Mouse (Mus musculus) kidney, postnatal 0 days (tissue): ENCODE results near the gene Camk2d. TPM values are rescaled to one million over a fixed set of nuclear protein-coding genes. Genes with fewer than 3 reads are reported as not detected.
A peak's percentile ranks its signal among the peaks of the same experiment; 100 is the strongest.

Source experiments
- ATAC-seq: fragments of 200-750 bp; cut with Nextera tagmentation; replicated peaks from 2 replicates; pipeline ENCODE4 v1.8.0; 2017; ENCODE audit warnings: low read depth, moderate number of reproducible peaks, moderate TSS enrichment, moderate library complexity; ENCODE audit not compliant: low FRiP score
- DNase-seq: peaks from one replicate; pipeline ENCODE4 v3.0.0-alpha.2; 2016; ENCODE audit warnings: low spot score
- H3K27ac ChIP-seq: fragments of 300-500 bp; sonication (generic); 2 replicates; pipeline ENCODE4 v1.5.1; 2014; ENCODE audit warnings: mild to moderate bottlenecking
- H3K27me3 ChIP-seq: fragments of 300-500 bp; sonication (generic); 2 replicates; pipeline ENCODE4 v1.6.1; 2014; ENCODE audit warnings: low read length, mixed read lengths; ENCODE audit not compliant: insufficient read depth
- H3K36me3 ChIP-seq: fragments of 300-500 bp; sonication (generic); 2 replicates; pipeline ENCODE4 v1.6.1; 2014; ENCODE audit warnings: low read length, mixed read lengths; ENCODE audit not compliant: insufficient read depth
- H3K4me1 ChIP-seq: fragments of 300-500 bp; sonication (generic); replicated peaks from 2 replicates; pipeline ENCODE4 v1.6.1; 2014; ENCODE audit warnings: antibody characterized with exemption, low read length, mixed read lengths; ENCODE audit not compliant: insufficient read depth
- H3K4me2 ChIP-seq: fragments of 300-500 bp; sonication (generic); 2 replicates; pipeline ENCODE4 v1.6.1; 2014; ENCODE audit warnings: mild to moderate bottlenecking, low read length, moderate library complexity, mixed read lengths
- H3K4me3 ChIP-seq: fragments of 300-500 bp; sonication (generic); replicated peaks from 2 replicates; pipeline ENCODE4 v1.5.1; 2014; ENCODE audit warnings: low read depth, low read length
- H3K9ac ChIP-seq: fragments of 300-500 bp; sonication (generic); 2 replicates; pipeline ENCODE4 v1.6.1; 2014; ENCODE audit warnings: low read depth, low read length
- H3K9me3 ChIP-seq: fragments of 300-500 bp; sonication (generic); replicated peaks from 2 replicates; pipeline ENCODE4 v1.6.1; 2016; ENCODE audit warnings: low read length, inconsistent platforms, mixed read lengths
- CTCF ChIP-seq: IDR thresholded peaks from 2 replicates; pipeline ENCODE4 v1.5.1; 2016; ENCODE audit warnings: antibody characterized with exemption, low read depth, mild to moderate bottlenecking, moderate library complexity
- WGBS: fragments of 180-500 bp; shearing (Covaris S2); extraction: QIAGEN DNeasy Blood & Tissue Kit; methylation state at CpG from one replicate; pipeline ENCODE4 v1.1.7; 2014; 5-methylcytosine and 5-hydroxymethylcytosine counted together
- polyA plus RNA-seq: library from polyadenylated mRNA; unstranded; fragments of >200 nt; fragmentation: Nextera tagmentation; extraction: Ambion mirVana; gene quantifications from 2 replicates; pipeline ENCODE4 v1.2.1, GENCODE M21; 2015

The Camk2d gene
- polyA plus RNA-seq, 1 experiment from 2014 or later, result 28.3 TPM

GRCm38 (mm10) chr3:126752978-126753377, 156.9 kb downstream of the Camk2d start:
- TF ChIP-seq CTCF, result no peak
- no peaks in the 10 kb centered on the region for H3K36me3 ChIP-seq
- H3K4me3 ChIP-seq, result no peak overlapping the region
- DNase-seq, result no peak
- no peaks in the 10 kb centered on the region for H3K9me3 ChIP-seq
- WGBS, result 87% methylated on average over 6 of the region's 6 CpGs
- no peak overlapping the region for H3K9ac ChIP-seq
- ATAC-seq, result no peak
- no peaks in the 10 kb centered on the region for H3K4me1 ChIP-seq
- no peak overlapping the region for H3K27ac ChIP-seq
- no peak overlapping the region for H3K4me2 ChIP-seq
- no peaks in the 10 kb centered on the region for H3K27me3 ChIP-seq

- WGBS, result 77% methylated on average over 1 of the region's 1 CpGs
- no peaks in the 10 kb centered on the region for H3K27me3 ChIP-seq
- H3K9ac ChIP-seq, result no peak overlapping the region
- ATAC-seq (no peak), DNase-seq (no peak)
- no peaks in the 10 kb centered on the region for H3K36me3 ChIP-seq
- no peak overlapping the region for H3K4me2 ChIP-seq
- no peak for TF ChIP-seq CTCF
- H3K4me1 ChIP-seq, result no peaks in the 10 kb centered on the region
- H3K27ac ChIP-seq, result no peak overlapping the region
- no peaks in the 10 kb centered on the region for H3K9me3 ChIP-seq
- no peak overlapping the region for H3K4me3 ChIP-seq
These were observed 162.3 kb downstream of the Camk2d start for GRCm38 (mm10) chr3:126758398-126758797.

GRCm38 (mm10) chr3:126760608-126761007, 164.5 kb downstream of the Camk2d start:
- no peaks in the 10 kb centered on the region for H3K4me1 ChIP-seq
- H3K36me3 ChIP-seq, result no peaks in the 10 kb centered on the region
- 77% methylated on average over 3 of the region's 3 CpGs for WGBS
- H3K4me3 ChIP-seq, result no peak overlapping the region
- H3K9me3 ChIP-seq, result no peaks in the 10 kb centered on the region
- ATAC-seq (no peak), DNase-seq (no peak)
- H3K9ac ChIP-seq, result no peak overlapping the region
- no peaks in the 10 kb centered on the region for H3K27me3 ChIP-seq
- H3K4me2 ChIP-seq, result no peak overlapping the region
- no peak overlapping the region for H3K27ac ChIP-seq
- TF ChIP-seq CTCF, result no peak

GRCm38 (mm10) chr3:126764745-126765144, 168.6 kb downstream of the Camk2d start:
- Histone ChIP-seq H3K4me3 (no peak overlapping the region), H3K27me3 (no peaks in the 10 kb centered on the region), H3K4me2 (no peak overlapping the region), H3K27ac (no peak overlapping the region), H3K9me3 (no peaks in the 10 kb centered on the region), H3K4me1 (no peaks in the 10 kb centered on the region), H3K9ac (no peak overlapping the region), H3K36me3 (no peaks in the 10 kb centered on the region)
- WGBS, result 82% methylated on average over 4 of the region's 4 CpGs
- no peak for TF ChIP-seq CTCF
- no peak for DNase-seq
- no peak for ATAC-seq

- Histone ChIP-seq H3K4me3 (no peak overlapping the region), H3K4me1 (no peaks in the 10 kb centered on the region; the same call in 1 of the 2 replicates), H3K9ac (no peak overlapping the region), H3K4me2 (no peak overlapping the region), H3K27ac (no peak overlapping the region), H3K27me3 (no peaks in the 10 kb centered on the region), H3K9me3 (no peaks in the 10 kb centered on the region), H3K36me3 (no peaks in the 10 kb centered on the region)
- ATAC-seq (no peak), DNase-seq (peak; percentile 1)
- 40% methylated on average over 6 of the region's 6 CpGs for WGBS
- TF ChIP-seq CTCF, result no peak
These were observed 174.0 kb downstream of the Camk2d start for GRCm38 (mm10) chr3:126770056-126770455.

- no peak for TF ChIP-seq CTCF
- DNase-seq, result peak; percentile 35
- no peak overlapping the region for H3K4me3 ChIP-seq
- no peak overlapping the region for H3K9ac ChIP-seq
- no peaks in the 10 kb centered on the region for H3K9me3 ChIP-seq
- no peaks in the 10 kb centered on the region for H3K36me3 ChIP-seq
- WGBS, result 38% methylated on average over 8 of the region's 8 CpGs
- H3K27ac ChIP-seq, result no peak overlapping the region
- H3K4me1 ChIP-seq, result no peaks in the 10 kb centered on the region; the same call in 1 of the 2 replicates
- no peaks in the 10 kb centered on the region for H3K27me3 ChIP-seq
- H3K4me2 ChIP-seq, result no peak overlapping the region; the same call in 1 of the 2 replicates
- peak; percentile 87 for ATAC-seq
These were observed 174.9 kb downstream of the Camk2d start for GRCm38 (mm10) chr3:126771032-126771431.

- H3K4me3 ChIP-seq, result no peak overlapping the region
- 25% methylated on average over 6 of the region's 6 CpGs for WGBS
These were observed 175.4 kb downstream of the Camk2d start for GRCm38 (mm10) chr3:126771541-126771940.

More at GRCm38 (mm10) chr3:126771541-126771940, 175.4 kb downstream of the Camk2d start:
- TF ChIP-seq CTCF, result peak; percentile 95
- no peaks in the 10 kb centered on the region; the same call in 1 of the 2 replicates for H3K4me1 ChIP-seq
- DNase-seq (peak; percentile 86), ATAC-seq (peak; percentile 92)
- no peak overlapping the region for H3K27ac ChIP-seq
- H3K9me3 ChIP-seq, result no peaks in the 10 kb centered on the region
- no peak overlapping the region for H3K4me2 ChIP-seq
- H3K27me3 ChIP-seq, result no peaks in the 10 kb centered on the region
- no peaks in the 10 kb centered on the region for H3K36me3 ChIP-seq
- no peak overlapping the region for H3K9ac ChIP-seq
